Mouse (Mus musculus) brain, embryonic 14.5 days (tissue): ENCODE data around the gene Serpina1c.
"Not testable (repeated sequence)": the region's sequence is repeated elsewhere in the genome, so short reads cannot be mapped to it uniquely, and the experiment has no call there.

ENCODE experiments used
- CTCF ChIP-seq: fragments of 200-500 bp; IDR thresholded peaks from 2 replicates; pipeline ENCODE4 v1.5.1; 2012; ENCODE audit warnings: inconsistent platforms, mild to moderate bottlenecking, moderate library complexity, borderline replicate concordance; ENCODE audit not compliant: insufficient read depth, insufficient read length; ENCODE audit errors: extremely low read depth
- POLR2A ChIP-seq: fragments of 200-500 bp; IDR thresholded peaks from 2 replicates; pipeline ENCODE4 v1.6.1; 2012; ENCODE audit warnings: mild to moderate bottlenecking, inconsistent platforms, borderline replicate concordance; ENCODE audit not compliant: poor library complexity, insufficient read depth, insufficient read length, severe bottlenecking; ENCODE audit errors: extremely low read depth

GRCm38 (mm10) chr12:103860571-103860970, 44.1 kb downstream of the Serpina1c start:
- not testable (repeated sequence) for TF ChIP-seq CTCF, POLR2A
